Mouse (Mus musculus) layer of hippocampus, adult 9-11 months (tissue): ENCODE measurements around the gene Hoxa11.

Experiments used
- DNase-seq: peaks from one replicate; pipeline ENCODE4 v3.0.0; 2022

Gene Hoxa11

GRCm38 (mm10) chr6:52218643-52219215 is 26.9 kb downstream of the Hoxa11 start:
- DNase-seq: no peak

GRCm38 (mm10) chr6:52217895-52218642 is 27.5 kb downstream of the Hoxa11 start:
- DNase-seq: no peak

- DNase-seq: no peak
Measured at GRCm38 (mm10) chr6:52217459-52217768, 28.2 kb downstream of the Hoxa11 start.

GRCm38 (mm10) chr6:52216691-52217458 is 28.7 kb downstream of the Hoxa11 start:
- DNase-seq: no peak

GRCm38 (mm10) chr6:52215771-52216535 is 29.7 kb downstream of the Hoxa11 start:
- no peak for DNase-seq

- DNase-seq: no peak
Measured at GRCm38 (mm10) chr6:52215070-52215469, 30.5 kb downstream of the Hoxa11 start.

- no peak for DNase-seq
Measured at GRCm38 (mm10) chr6:52214271-52214670, 31.3 kb downstream of the Hoxa11 start.

GRCm38 (mm10) chr6:52213119-52213986 is 32.3 kb downstream of the Hoxa11 start, which contains the start of the genes Hoxa3 and Gm28308:
Gene Hoxa3 (minus strand): TSS chr6:52213336.
Gene Gm28308 (minus strand): TSS chr6:52213339.
- no peak for DNase-seq

- DNase-seq: no peak
Measured at GRCm38 (mm10) chr6:52212556-52213118, 33.0 kb downstream of the Hoxa11 start.

- DNase-seq: no peak
Measured at GRCm38 (mm10) chr6:52211961-52212360, 33.6 kb downstream of the Hoxa11 start.

- peak; percentile 26 for DNase-seq
Measured at GRCm38 (mm10) chr6:52211170-52211935, 34.3 kb downstream of the Hoxa11 start.

GRCm38 (mm10) chr6:52209685-52210046 is 35.9 kb downstream of the Hoxa11 start:
- DNase-seq: no peak

- DNase-seq: no peak
Measured at GRCm38 (mm10) chr6:52208868-52209684, 36.5 kb downstream of the Hoxa11 start.

GRCm38 (mm10) chr6:52208072-52208867 is 37.3 kb downstream of the Hoxa11 start, which contains the start of gene Hoxa6:
Gene Hoxa6 (minus strand): TSS chr6:52208722.
- no peak for DNase-seq

- no peak for DNase-seq
Measured at GRCm38 (mm10) chr6:52207684-52207976, 38.0 kb downstream of the Hoxa11 start.

- DNase-seq: no peak
Measured at GRCm38 (mm10) chr6:52206882-52207683, 38.5 kb downstream of the Hoxa11 start.

- DNase-seq: no peak
Measured at GRCm38 (mm10) chr6:52205638-52206621, 39.7 kb downstream of the Hoxa11 start.
